Mouse (Mus musculus): ENCODE measurements around the gene C730034F03Rik.
A peak's percentile ranks its signal among the peaks of the same experiment; 100 is the strongest.
"Not testable (repeated sequence)": the region's sequence is repeated elsewhere in the genome, so short reads cannot be mapped to it uniquely, and the experiment has no call there.

Gene C730034F03Rik

GRCm38 (mm10) chr15:89429352-89430221 is at the start of gene C730034F03Rik, which contains the start of the genes Gm44502 and Chkb:
Gene C730034F03Rik (plus strand): TSS chr15:89429589.
Gene Gm44502 (minus strand): TSS chr15:89429696.
Gene Chkb (minus strand): TSS chr15:89429908.
- DNase-seq (ENCODE audit: low spot score): peak; percentile 95

DNA sequence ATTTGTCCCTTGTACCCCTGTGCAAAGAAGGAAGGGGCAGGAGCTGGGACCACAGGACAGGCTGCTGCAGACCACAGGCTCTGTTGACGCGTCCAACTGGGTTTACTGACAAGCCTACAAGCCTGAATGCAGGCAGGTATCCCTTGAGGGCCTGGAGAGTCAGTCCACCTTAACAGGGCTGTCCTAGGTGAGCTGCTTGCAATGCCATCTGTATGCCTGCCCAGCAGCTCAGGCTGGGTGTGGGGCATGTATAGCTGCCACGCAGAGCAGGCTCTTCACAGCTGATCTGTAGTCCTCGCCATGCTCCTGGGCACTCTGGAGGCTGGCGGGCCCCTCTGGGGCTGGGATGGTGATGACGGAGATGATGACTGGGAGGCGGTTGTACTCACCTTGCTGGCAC is 44.8 kb upstream of the C730034F03Rik start, which contains the start of gene Klhdc7b:
Gene Klhdc7b (plus strand): TSS at position 301 of the 400 bp plus-strand sequence.
- DNase-seq (ENCODE audit: low spot score): no peak

DNA sequence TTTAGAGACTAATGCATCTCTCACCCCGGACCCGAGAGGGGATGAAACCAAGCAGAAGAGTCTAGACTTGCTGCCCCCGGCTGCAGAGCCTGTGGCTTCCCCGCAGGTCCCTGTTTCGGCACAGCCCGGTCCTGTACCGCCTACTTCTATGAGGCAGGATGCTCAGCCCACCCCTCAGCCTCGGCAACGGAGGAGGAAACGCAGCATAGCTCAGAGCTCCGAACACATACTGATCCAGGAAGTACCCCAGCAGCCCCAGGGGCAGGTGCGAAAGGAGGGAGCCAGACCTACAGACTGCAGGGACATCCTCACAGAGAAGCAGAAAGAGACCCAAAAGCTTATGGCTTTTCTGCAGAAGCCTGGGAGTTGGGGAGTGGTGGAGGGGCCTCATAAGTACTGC is 42.3 kb upstream of the C730034F03Rik start:
- no peak for DNase-seq (ENCODE audit: low spot score)

DNA sequence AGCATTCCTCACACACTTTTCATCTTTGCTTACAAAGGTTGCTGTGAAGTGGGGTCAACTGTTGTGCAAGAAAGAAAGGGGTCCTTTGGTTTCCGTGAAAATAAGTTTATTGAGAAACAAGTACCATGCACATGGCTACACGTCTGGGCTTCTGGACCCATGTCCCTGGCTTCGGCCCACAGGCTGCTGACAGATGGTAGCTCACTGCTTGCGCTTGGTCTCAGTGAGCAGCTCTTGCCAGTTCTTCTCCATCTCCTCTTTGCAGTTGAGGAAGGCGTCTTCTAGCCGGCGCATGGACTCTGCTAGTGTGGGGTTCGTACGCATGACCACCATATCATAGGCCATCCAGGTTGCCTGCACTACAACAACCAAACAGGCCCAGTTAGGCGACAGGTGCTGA is 39.3 kb upstream of the C730034F03Rik start:
- DNase-seq (ENCODE audit: low spot score): no peak

GRCm38 (mm10) chr15:89396883-89397282 is 32.5 kb upstream of the C730034F03Rik start:
- no peak for DNase-seq (ENCODE audit: low spot score)

DNA sequence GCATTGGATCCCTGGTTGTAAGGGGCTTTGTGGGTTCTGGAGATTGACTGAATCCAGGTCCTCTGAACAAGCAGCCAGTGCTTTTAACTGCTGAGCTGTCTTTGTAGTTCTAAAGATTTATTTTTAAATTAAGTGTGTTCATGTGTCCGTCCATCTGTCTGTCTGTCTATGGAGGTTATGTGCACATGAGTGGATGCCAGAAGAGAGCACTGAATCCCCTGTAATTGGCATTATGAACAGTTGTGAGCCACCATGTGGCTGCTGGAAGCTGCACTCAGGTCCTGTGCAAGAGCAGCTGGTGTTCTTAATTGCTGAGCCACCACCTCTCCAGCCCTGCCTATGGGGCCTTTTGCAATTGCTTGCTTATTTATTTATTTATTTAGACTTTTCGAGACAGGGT is 31.2 kb upstream of the C730034F03Rik start:
- DNase-seq (ENCODE audit: low spot score): no peak

- DNase-seq (ENCODE audit: low spot score): no peak
Observed at GRCm38 (mm10) chr15:89399716-89400115, 29.7 kb upstream of the C730034F03Rik start.

DNA sequence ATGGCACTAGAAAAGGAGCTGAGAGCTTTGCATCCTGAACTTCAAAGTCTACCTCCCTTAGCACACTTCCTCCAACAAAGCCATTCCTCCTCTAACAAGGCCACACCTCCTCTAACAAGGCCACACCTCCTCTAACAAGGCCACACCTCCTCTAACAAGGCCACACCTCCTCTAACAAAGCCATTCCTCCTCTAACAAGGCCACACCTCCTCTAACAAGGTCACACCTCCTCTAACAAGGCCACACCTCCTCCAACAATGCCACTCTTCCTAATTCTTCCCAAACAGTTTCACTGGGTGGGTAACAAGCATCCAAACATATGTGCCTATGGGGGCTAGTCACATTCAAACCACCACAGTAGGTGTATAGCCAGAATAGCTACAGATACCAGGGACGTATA is 26.9 kb upstream of the C730034F03Rik start:
- DNase-seq (ENCODE audit: low spot score): no peak

DNA sequence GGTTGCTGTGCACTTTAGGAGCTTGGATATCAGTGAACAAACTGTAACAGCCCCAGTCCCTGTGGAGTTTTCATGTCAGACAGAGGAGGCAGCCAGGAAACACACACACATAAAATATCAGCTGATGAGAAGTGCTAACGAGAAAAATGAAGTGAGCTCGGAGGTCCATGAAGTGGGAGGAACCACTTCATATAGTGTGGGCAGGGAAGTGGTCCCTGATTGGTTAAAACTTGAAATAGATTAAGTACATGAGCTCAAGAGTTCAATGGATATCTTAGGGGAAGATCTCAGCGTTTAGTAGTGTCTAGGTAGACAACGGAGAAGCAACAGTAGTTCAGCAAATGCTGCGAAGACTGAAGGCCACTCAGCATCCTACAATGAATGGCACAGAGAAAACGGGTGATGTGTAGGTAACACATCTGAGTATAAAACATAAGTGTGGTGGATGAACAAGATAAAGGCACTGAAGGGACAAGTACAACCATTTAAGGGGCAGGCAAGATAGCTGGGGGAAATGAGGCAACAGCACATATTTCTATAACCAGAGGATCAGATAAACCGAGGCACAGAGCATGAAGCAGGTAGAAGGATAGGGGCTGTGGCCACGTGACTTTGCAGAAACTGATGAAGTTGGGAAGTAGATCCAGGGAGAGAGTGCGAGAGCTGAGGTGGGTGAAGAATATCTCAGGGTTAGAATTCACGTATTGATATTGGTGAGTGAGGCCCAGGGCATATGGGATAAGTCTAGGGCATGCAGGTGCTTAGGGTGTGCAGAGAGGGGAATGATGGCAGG is 24.4 kb upstream of the C730034F03Rik start:
- DNase-seq (ENCODE audit: low spot score): no peak

DNA sequence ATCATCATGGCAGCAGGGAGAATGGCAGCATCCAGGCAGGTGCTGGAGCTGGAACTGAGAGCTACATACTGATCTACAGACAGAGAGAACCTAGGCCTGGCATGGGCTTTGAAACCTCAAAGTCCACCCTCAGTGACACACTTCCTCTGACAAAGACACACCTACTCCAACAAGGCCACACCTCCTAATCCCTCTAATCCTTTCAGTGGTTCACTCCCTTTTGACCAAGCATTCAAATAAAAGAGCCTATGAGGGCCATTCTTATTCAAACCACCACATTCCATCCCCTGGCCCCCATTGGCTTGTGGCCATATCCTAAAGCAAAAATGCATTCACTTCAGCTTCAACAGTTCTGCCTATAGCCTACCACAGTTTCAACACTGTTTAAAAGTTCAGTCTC is 22.7 kb upstream of the C730034F03Rik start:
- no peak for DNase-seq (ENCODE audit: low spot score)

DNA sequence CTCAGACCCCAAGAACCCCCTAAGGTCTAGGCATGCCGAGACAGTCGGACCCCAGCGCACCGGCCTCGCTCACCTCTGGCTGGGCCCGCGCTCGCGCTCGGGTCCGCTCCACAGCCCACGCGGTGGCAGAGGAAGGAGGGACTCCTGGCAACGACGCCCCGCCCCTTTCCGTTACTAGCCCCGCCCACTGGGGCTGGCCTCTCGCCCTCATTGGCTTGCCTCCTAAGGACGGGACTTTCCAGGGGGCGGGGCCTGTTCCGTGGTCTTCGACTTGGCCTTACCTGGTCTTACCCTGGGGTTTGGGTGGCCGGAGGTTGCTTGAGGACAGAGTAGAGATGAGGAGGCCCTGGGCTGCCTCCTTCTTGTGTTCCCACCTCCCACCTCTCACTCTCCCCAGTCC is 19.3 kb upstream of the C730034F03Rik start, which contains the start of gene Syce3:
Gene Syce3 (minus strand): TSS at position 386 of the 400 bp plus-strand sequence.
- no peak for DNase-seq (ENCODE audit: low spot score)

GRCm38 (mm10) chr15:89415282-89415681 is 14.1 kb upstream of the C730034F03Rik start:
- no peak for DNase-seq (ENCODE audit: low spot score)

GRCm38 (mm10) chr15:89421938-89422337 is 7.5 kb upstream of the C730034F03Rik start:
- no peak for DNase-seq (ENCODE audit: low spot score)

DNA sequence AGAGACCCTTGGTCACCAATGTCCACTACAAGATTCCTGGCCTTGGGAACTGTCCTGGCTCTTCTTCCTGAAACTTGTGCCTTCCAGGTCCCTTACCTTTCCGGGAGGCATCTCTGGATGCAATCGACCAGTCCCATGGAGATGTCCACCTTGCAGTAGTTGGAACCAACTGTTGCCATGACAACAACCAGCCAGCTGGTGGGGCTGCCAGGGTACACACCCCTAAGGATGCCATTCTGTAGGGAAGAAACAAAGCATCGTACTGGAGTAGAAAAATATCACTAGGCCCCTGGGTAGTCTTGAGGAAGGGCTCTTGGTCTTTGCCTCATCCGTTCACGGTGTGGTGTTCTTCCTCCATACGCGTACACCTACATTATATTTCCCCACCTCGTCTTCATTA is 4.8 kb upstream of the C730034F03Rik start:
- no peak for DNase-seq (ENCODE audit: low spot score)

- peak; percentile 18 for DNase-seq (ENCODE audit: low spot score)
Observed at GRCm38 (mm10) chr15:89425711-89426121, 3.7 kb upstream of the C730034F03Rik start, which contains the start of gene Cpt1b. Gene Cpt1b (minus strand): TSS chr15:89425863.

- DNase-seq (ENCODE audit: low spot score): no peak
Observed at GRCm38 (mm10) chr15:89426716-89427115, 2.7 kb upstream of the C730034F03Rik start.

- no peak for DNase-seq (ENCODE audit: low spot score)
Observed at GRCm38 (mm10) chr15:89428136-89428790, 1.1 kb upstream of the C730034F03Rik start.

DNA sequence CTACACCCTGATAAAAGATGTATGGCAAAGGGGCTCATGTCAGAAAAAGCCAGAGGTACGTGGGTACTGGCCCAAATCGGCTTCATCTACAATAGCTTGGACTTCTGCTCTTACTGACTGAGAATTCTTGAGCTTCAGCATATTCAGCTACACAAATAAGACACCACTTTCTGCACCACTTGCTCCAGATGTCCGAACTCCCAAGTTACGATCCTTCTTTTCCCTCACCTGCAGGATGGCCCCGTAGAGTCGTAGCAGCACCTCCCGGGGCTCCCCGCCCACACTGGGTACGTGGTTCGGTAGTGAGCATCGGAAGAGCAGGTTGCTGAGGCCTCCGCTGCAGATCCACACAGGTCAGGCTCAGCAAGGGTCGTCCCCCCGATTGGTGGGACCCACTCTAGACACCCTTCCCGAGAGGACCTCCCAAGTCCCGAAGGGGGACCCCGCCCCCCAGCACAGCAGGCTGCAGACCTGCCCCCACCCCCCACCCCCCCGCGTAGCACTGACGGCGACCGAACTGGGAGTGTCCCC is 503 bp upstream of the C730034F03Rik start:
- DNase-seq (ENCODE audit: low spot score): no peak

- DNase-seq (ENCODE audit: low spot score): peak; percentile 20
Observed at GRCm38 (mm10) chr15:89430341-89430740, 952 bp downstream of the C730034F03Rik start.

DNA sequence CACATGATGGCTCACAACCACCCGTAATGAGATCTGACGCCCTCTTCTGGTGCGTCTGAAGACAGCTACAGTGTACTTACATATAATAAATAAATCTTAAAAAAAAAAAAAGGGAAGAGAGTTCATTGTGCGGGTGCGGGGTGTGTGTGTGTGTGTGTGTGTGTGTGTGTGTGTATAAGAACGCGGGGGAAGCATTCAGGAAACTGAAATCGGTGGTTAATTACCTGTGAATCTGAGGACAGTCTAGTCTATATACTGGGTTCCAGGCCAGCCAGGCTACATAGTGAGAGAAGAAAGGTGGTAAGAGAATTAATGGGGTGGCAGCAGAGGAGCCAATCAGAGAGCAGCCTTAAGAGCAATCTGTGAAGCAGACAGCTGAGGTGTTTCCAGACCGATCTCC is 1.4 kb downstream of the C730034F03Rik start:
- not testable (repeated sequence) for DNase-seq (ENCODE audit: low spot score)

DNA sequence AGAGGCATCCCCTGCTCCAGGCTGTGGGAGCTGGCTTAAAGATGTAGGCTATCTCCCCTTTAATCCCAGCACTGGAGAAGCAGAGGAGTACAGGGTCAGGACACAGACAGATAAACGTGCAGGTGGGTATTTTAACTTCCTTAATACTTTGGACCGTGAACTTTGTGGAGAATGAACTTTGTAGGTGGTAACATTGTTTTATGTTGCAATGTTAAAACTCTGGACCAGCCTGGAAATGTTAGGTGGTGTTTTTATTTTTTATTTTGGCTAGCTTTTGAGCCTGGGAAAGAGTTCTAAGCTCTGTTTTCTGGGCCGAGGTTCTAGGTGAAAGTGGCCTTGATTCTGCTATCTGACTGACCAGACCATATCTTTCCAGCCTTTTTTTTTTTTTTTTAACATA is 1.9 kb downstream of the C730034F03Rik start:
- DNase-seq (ENCODE audit: low spot score): no peak

DNA sequence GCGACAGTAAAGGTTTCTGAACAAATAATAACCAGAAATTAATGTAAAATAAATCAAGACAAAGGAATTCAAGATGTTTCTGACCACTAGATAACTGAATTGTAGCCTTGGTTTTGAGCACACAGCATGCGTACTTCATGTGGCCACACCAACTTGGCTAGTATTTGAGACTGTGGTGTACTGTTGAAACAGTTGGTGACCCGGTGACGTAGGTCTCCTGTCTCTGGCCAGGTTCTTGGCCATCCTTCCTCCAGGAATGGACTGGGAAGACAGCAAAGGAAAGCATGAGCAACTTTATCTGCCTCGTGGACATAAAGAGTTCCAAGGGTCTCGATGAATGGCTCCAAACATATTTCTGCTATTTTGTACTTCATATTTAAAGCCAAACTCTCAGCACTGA is 2.4 kb downstream of the C730034F03Rik start:
- no peak for DNase-seq (ENCODE audit: low spot score)
